Mouse (Mus musculus) Muller cell, postnatal 12 days (primary cell): ENCODE results near the gene Dock4.

Source experiments
- DNase-seq: peaks from one replicate; pipeline ENCODE4 v3.0.0-alpha.2; 2015; ENCODE audit errors: inconsistent ontology term

Dock4 gene

GRCm38 (mm10) chr12:40462693-40463235 lies 17.0 kb downstream of the Dock4 start:
- peak; percentile 64 for DNase-seq

- DNase-seq, result peak; percentile 13
Measured at GRCm38 (mm10) chr12:40463828-40464227, 18.1 kb downstream of the Dock4 start.

GRCm38 (mm10) chr12:40464282-40464681 lies 18.5 kb downstream of the Dock4 start:
- DNase-seq, result peak; percentile 49

- no peak for DNase-seq
Measured at GRCm38 (mm10) chr12:40468235-40468634, 22.5 kb downstream of the Dock4 start.

GRCm38 (mm10) chr12:40469009-40469408 lies 23.3 kb downstream of the Dock4 start:
- DNase-seq, result no peak

- peak; percentile 65 for DNase-seq
Measured at GRCm38 (mm10) chr12:40471649-40472399, 26.1 kb downstream of the Dock4 start.

- DNase-seq, result peak; percentile 45
Measured at GRCm38 (mm10) chr12:40473709-40474108, 28.0 kb downstream of the Dock4 start.

GRCm38 (mm10) chr12:40477621-40478452 lies 32.1 kb downstream of the Dock4 start:
- no peak for DNase-seq

GRCm38 (mm10) chr12:40484224-40484623 lies 38.5 kb downstream of the Dock4 start:
- DNase-seq, result no peak

GRCm38 (mm10) chr12:40485210-40485609 lies 39.5 kb downstream of the Dock4 start:
- DNase-seq, result no peak

- no peak for DNase-seq
Measured at GRCm38 (mm10) chr12:40486047-40486837, 40.5 kb downstream of the Dock4 start.

GRCm38 (mm10) chr12:40496387-40496786 lies 50.6 kb downstream of the Dock4 start:
- no peak for DNase-seq

GRCm38 (mm10) chr12:40497806-40498205 lies 52.1 kb downstream of the Dock4 start:
- no peak for DNase-seq

GRCm38 (mm10) chr12:40498250-40498671 lies 52.5 kb downstream of the Dock4 start:
- DNase-seq, result no peak

GRCm38 (mm10) chr12:40498928-40499626 lies 53.3 kb downstream of the Dock4 start:
- DNase-seq, result peak; percentile 69

GRCm38 (mm10) chr12:40499627-40500329 lies 54.0 kb downstream of the Dock4 start:
- peak; percentile 71 for DNase-seq

GRCm38 (mm10) chr12:40501141-40501540 lies 55.4 kb downstream of the Dock4 start:
- no peak for DNase-seq

GRCm38 (mm10) chr12:40503520-40503919 lies 57.8 kb downstream of the Dock4 start:
- no peak for DNase-seq

GRCm38 (mm10) chr12:40504687-40505086 lies 58.9 kb downstream of the Dock4 start:
- no peak for DNase-seq

GRCm38 (mm10) chr12:40507823-40508390 lies 62.2 kb downstream of the Dock4 start:
- DNase-seq, result peak; percentile 55
